Mouse (Mus musculus) CD4-positive, CD25-positive, alpha-beta regulatory T cell, adult 2 months (primary cell): ENCODE measurements around the gene Cd52.

Source experiments
- DNase-seq: peaks from one replicate; pipeline ENCODE4 v3.0.0-alpha.2; 2012; ENCODE audit warnings: low read depth, low spot score

Cd52 gene

DNA sequence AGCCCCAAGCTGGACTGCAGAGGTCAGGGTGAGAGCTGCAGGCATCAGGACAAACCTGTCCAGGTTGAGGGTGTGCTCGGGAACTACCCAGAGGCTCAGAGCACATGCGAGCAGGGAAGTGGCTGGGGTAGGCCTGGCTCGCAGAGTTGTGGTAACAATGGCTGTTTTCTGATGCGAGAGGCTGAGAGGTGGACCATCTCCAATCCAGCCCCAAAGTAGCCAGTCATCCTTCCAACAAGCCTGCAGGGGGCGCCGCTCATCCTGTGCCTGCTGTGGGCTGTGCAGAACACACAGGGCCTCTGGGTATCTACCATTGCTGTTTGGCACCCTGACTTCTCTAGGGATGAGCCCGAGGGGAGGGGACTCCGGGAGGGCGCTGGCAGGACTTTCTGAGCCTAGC is 24.8 kb upstream of the Cd52 start:
- DNase-seq, result peak; percentile 78

GRCm38 (mm10) chr4:134119042-134119441 is 24.2 kb upstream of the Cd52 start:
- no peak for DNase-seq

- DNase-seq, result peak; percentile 69
These were observed 23.4 kb upstream of the Cd52 start for GRCm38 (mm10) chr4:134118126-134118800.

DNA sequence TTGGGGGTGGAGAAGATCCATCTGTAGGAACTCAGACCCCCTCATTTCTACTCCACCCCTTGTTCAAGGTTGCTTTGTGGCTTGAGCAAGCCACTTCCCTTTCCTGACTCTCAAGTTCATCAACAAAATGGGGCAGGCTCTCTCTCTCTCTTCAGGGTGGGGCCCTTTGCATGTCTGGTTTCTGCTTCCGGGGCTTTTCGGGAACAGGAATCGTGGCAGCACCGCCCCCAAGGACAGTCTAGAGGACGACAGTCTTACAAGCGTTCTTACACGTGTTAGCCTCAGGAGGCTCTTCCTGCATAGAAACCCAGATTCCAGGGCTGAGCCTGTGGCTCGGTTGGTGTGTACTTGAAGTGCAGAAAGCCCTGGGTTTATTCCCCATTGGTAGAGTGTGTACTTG is 22.1 kb upstream of the Cd52 start:
- DNase-seq, result peak; percentile 89

- DNase-seq, result peak; percentile 35
These were observed 21.6 kb upstream of the Cd52 start for GRCm38 (mm10) chr4:134116501-134116900.

GRCm38 (mm10) chr4:134115215-134116144 is 20.6 kb upstream of the Cd52 start:
- peak; percentile 36 for DNase-seq

DNA sequence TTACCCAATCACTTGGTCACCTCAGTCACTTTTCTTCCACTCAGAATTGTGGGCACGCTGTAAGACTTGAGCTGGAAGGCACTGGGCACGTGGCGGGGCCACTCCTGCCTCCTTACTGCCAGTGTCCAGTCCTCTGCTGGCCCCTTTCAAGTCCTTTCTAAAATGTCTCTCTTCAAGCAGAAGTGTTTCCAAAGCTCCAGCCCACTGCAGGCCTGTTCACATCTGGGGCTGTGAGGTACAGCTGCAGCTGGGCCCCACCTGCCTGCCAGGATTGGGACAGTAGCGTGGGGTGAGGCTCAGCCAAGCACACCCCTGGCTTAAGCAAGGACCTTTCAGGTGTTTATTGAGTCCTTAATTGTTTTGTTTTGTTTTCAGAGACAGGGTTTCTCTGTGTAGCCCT is 19.2 kb upstream of the Cd52 start:
- DNase-seq, result no peak

- no peak for DNase-seq
These were observed 18.6 kb upstream of the Cd52 start for GRCm38 (mm10) chr4:134113356-134113994.

DNA sequence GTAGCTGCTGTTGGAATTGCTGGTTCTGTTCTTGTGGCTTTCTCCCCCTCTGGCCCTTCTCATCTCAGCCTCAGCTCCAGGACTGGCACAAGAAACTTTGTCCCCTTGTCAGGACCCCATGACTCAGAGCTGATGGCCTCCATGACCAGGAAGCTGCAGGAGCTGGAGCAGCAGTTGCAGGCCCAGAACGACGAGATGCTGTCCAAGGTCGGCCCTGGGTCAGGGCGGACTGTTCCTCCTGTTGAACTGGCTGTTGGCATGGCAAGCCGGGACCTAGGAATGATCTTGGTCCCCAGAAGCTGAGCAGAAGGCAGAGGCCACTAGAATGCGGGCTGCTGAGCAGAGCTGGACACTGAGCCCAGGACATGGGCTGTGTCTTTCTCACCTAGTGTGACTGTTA is 17.5 kb upstream of the Cd52 start:
- no peak for DNase-seq

DNA sequence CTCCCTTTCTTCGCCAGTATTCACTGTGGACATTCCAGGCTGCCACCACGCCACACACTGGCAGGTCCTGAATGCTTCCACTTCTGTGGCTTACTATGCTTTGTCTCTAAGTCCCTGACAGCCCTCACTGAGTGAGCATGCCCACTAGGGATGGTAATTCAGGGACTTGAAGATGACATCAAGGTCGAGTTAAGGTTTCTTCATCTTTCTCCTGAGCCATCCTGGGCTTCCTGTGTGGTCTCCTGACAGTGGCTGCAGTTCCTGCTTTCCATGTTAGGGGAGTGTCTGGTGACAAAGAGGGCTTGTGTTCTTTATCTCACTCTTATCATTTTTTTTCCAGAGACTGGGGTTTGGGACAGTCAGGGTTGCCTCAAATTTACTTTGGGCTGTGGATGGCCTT is 15.8 kb upstream of the Cd52 start:
- no peak for DNase-seq

DNA sequence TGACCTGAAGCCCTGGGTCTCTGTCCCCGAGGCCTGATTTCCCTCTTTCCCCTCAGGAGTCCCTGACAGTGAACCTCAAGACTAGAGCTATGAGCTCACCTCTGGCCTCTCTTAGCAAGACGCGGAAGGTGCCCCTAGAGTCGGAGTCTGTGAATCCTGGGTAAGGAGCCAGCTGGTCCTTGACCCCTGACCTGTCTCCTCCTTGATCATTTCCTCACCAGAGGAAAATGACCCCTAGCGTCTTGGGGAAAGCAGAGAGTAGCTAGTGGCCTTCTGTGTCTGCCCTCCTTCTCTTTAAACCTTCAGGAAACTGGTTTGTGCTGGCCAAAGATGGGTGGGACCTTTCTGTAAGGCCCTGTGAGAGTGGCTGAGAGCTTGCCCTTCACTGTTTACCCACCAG is 13.3 kb upstream of the Cd52 start:
- DNase-seq, result no peak

GRCm38 (mm10) chr4:134107730-134108129 is 12.8 kb upstream of the Cd52 start:
- no peak for DNase-seq

GRCm38 (mm10) chr4:134106105-134106504 is 11.2 kb upstream of the Cd52 start:
- DNase-seq, result peak; percentile 73

DNA sequence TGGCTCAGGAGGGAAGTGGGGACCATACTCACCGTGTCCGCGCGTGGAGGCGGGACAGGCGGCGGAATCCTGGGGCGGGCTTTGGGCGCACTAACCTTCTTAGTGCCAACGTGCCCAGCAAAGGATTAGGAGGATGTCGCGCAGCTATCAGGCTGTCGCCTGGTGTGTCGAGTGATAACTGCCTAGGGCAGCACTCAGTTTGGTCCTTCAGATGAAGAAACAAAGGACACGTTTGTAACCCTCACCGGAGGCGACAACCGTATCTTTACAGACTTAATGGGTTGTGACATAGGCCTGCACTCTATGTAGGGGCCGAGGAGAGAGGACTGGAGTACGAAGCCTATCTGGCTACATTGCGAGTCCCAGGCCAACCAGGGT is 7.8 kb upstream of the Cd52 start:
- no peak for DNase-seq

- DNase-seq, result peak; percentile 92
These were observed 7.3 kb upstream of the Cd52 start, which contains the start of gene Ubxn11 for GRCm38 (mm10) chr4:134101979-134102741. TSS of gene Ubxn11 (plus strand) at chr4:134102570.

GRCm38 (mm10) chr4:134100245-134100644 is 5.4 kb upstream of the Cd52 start:
- DNase-seq, result no peak

GRCm38 (mm10) chr4:134098628-134099027 is 3.7 kb upstream of the Cd52 start:
- peak; percentile 91 for DNase-seq

DNA sequence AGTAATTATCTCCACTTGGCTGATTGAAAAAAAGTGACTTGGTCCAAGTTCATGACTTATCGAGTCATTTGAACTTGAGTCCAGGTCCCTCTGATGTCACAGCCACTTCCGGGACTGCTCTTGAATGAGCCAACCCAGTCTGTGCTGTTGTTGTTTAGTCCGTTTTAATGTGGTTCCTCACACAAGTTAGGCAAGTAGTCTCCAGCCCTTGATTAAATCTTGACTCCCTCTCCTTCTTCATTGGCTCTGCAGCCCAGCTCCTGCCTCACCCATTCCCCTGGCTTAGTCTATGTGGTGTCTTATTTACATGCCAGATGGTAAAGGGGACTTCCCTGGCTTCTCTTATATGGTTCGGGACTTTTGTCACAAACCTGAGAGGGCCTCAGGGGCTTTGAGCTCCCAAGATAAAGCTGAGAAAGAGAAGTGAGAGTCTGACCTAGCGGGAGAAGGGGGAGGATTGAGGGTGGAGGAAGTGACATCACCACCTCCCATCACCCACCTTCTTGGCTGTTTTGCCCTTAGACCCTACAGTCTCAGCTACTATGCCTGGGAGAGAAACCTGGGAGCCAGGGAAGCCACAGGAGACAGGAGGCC is 2.2 kb upstream of the Cd52 start:
- peak; percentile 83 for DNase-seq

GRCm38 (mm10) chr4:134096120-134096519 is 1.2 kb upstream of the Cd52 start:
- DNase-seq, result peak; percentile 22

DNA sequence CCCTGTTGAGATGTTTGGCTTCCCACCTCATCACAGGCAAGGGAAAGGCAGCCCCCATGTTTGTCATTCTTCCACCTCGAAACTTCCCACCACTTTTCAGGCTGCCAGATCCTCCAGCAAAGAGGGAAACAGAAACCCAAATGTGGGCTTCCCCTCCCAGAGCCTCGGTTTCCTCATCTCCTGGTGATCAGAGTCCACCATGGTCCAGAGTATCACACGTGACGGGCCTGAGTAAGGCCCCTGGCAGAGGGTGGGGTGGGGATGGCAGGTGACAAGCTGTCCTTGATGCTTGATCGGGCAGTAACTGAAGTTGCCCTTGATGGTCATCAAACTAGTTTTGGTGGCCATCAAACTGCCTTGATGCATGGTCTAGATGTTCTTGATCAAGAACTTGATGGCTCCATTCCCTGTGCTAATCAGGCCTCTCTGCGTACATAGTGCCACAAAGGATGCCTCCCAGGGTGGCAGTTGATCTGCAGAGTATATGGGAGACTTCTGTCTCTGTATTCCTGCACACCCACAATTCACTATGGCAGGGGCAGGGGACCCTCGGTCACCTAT is 798 bp downstream of the Cd52 start:
- no peak for DNase-seq
